Mouse (Mus musculus) adrenal gland, postnatal 14 days (tissue): Measurements from ENCODE around the gene Mbtd1. TPM values are rescaled to one million over a fixed set of nuclear protein-coding genes. Genes with fewer than 3 reads are reported as not detected.

Source experiments
- DNase-seq: peaks from one replicate; pipeline ENCODE4 v3.0.0; 2021; ENCODE audit warnings: mixed read lengths
- total RNA-seq: library from RNA; stranded (reverse); gene quantifications from 2 replicates; pipeline ENCODE4 v1.2.3, GENCODE M21; 2021

The Mbtd1 gene
- total RNA-seq, 1 experiment from 2014 or later, result 33.8 TPM

- DNase-seq, result no peak
Observed at GRCm38 (mm10) chr11:93948887-93949567, 63.4 kb downstream of the Mbtd1 start.

GRCm38 (mm10) chr11:93950045-93950444 lies 64.4 kb downstream of the Mbtd1 start:
- no peak for DNase-seq

GRCm38 (mm10) chr11:93952376-93952775 lies 66.7 kb downstream of the Mbtd1 start:
- no peak for DNase-seq

- no peak for DNase-seq
Observed at GRCm38 (mm10) chr11:93954738-93955255, 69.1 kb downstream of the Mbtd1 start.

GRCm38 (mm10) chr11:93955256-93956150 lies 69.9 kb downstream of the Mbtd1 start:
- DNase-seq, result peak; percentile 98

GRCm38 (mm10) chr11:93956159-93956558 lies 70.5 kb downstream of the Mbtd1 start, which contains the start of gene Nme2:
Gene Nme2 (minus strand): TSS chr11:93956259.
- peak; percentile 28 for DNase-seq

- no peak for DNase-seq
Observed at GRCm38 (mm10) chr11:93957031-93957555, 71.4 kb downstream of the Mbtd1 start.

GRCm38 (mm10) chr11:93957746-93958145 lies 72.1 kb downstream of the Mbtd1 start:
- no peak for DNase-seq

- no peak for DNase-seq
Observed at GRCm38 (mm10) chr11:93961482-93961881, 75.8 kb downstream of the Mbtd1 start.

GRCm38 (mm10) chr11:93963013-93963412 lies 77.4 kb downstream of the Mbtd1 start:
- DNase-seq, result no peak

GRCm38 (mm10) chr11:93965391-93965790 lies 79.7 kb downstream of the Mbtd1 start:
- no peak for DNase-seq

GRCm38 (mm10) chr11:93967381-93967780 lies 81.7 kb downstream of the Mbtd1 start:
- no peak for DNase-seq

GRCm38 (mm10) chr11:93968005-93968847 lies 82.6 kb downstream of the Mbtd1 start, which contains the start of the genes Gm20390 and Nme1:
Gene Gm20390 (minus strand): TSS chr11:93968293.
Gene Nme1 (minus strand): TSS chr11:93968521.
- peak; percentile 98 for DNase-seq

GRCm38 (mm10) chr11:93968848-93969128 lies 83.1 kb downstream of the Mbtd1 start:
- DNase-seq, result no peak

- no peak for DNase-seq
Observed at GRCm38 (mm10) chr11:93969171-93969570, 83.5 kb downstream of the Mbtd1 start.

GRCm38 (mm10) chr11:93969799-93970198 lies 84.1 kb downstream of the Mbtd1 start:
- no peak for DNase-seq

GRCm38 (mm10) chr11:93972951-93973350 lies 87.3 kb downstream of the Mbtd1 start:
- no peak for DNase-seq

- DNase-seq, result no peak
Observed at GRCm38 (mm10) chr11:93979502-93980049, 93.9 kb downstream of the Mbtd1 start.

GRCm38 (mm10) chr11:93984619-93985018 lies 99.0 kb downstream of the Mbtd1 start:
- DNase-seq, result no peak

- DNase-seq, result no peak
Observed at GRCm38 (mm10) chr11:93985265-93985664, 99.6 kb downstream of the Mbtd1 start.

GRCm38 (mm10) chr11:93986298-93986697 lies 100.6 kb downstream of the Mbtd1 start:
- DNase-seq, result no peak

- no peak for DNase-seq
Observed at GRCm38 (mm10) chr11:93987026-93987425, 101.4 kb downstream of the Mbtd1 start.
